Mouse (Mus musculus): ENCODE measurements at regions not wholly inside any gene's neighbourhood (a gene's known extent, or its start where the extent isn't known, plus 50 kb on each side); places are given as distances from the start of the nearest gene placed in this dataset.

DNA sequence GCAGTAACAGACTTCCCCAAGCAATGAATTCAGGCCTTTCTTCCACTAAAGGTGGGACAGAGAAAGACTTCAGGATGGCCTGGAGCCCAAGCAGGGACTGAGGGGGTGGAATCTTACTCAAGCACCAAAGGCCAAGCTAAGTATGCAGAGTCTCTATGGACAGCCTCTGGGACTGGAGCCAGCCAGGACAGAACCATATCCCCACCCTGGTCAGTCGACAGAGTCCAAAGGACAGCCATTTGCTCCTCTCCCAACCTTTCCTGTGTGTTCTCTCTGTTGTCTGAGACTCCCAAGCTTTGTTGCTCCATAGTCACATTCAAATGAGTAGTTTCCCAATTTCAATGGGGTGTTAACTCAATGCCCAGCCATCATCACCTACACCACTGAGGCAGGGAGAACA is 372.3 kb downstream of the Gm49356 start:
- TF ChIP-seq CTCF (IDR thresholded peaks at IDR 0.05; ENCODE audit: low read depth) (no peak), EP300 (IDR thresholded peaks at IDR 0.05; ENCODE audit: low read depth) (no peak)

All from liver, postnatal 0 days (tissue).